Mouse (Mus musculus): Measurements from ENCODE around the gene Gm10273. TPM values are rescaled to one million over a fixed set of nuclear protein-coding genes. Genes with fewer than 3 reads are reported as not detected.
A peak's percentile ranks its signal among the peaks of the same experiment; 100 is the strongest.
"Not testable (repeated sequence)": the region's sequence is repeated elsewhere in the genome, so short reads cannot be mapped to it uniquely, and the experiment has no call there.

Gene Gm10273
- total RNA-seq, 2 experiments from 2014 or later: 28.5 to 38.1 TPM

GRCm38 (mm10) chr10:59369426-59369825, 26.0 kb upstream of the Gm10273 start:
- Histone ChIP-seq H3K4me3 (no peak overlapping the region), H3K27ac (no peak overlapping the region)
- DNase-seq (ENCODE audit: low spot score in 2 of 2): no peak
- TF ChIP-seq CTCF (conservative IDR thresholded peaks at IDR 0.05): no peak

- no peak overlapping the region for H3K4me3 ChIP-seq
- DNase-seq (ENCODE audit: low spot score in 2 of 2): no peak
- H3K27ac ChIP-seq: no peak overlapping the region
- no peak for TF ChIP-seq CTCF (conservative IDR thresholded peaks at IDR 0.05)
Measured at GRCm38 (mm10) chr10:59377906-59378305, 17.5 kb upstream of the Gm10273 start.

GRCm38 (mm10) chr10:59378728-59379127, 16.7 kb upstream of the Gm10273 start:
- no peak for DNase-seq (ENCODE audit: low spot score in 2 of 2)
- peak; percentile 58 for TF ChIP-seq CTCF (conservative IDR thresholded peaks at IDR 0.05)
- no peak overlapping the region for H3K4me3 ChIP-seq
- no peak overlapping the region for H3K27ac ChIP-seq

- no peak for TF ChIP-seq CTCF (conservative IDR thresholded peaks at IDR 0.05)
- no peak for DNase-seq (ENCODE audit: low spot score in 2 of 2)
- no peak overlapping the region for H3K4me3 ChIP-seq
- no peak overlapping the region for H3K27ac ChIP-seq
Measured at GRCm38 (mm10) chr10:59379927-59380326, 15.5 kb upstream of the Gm10273 start.

- DNase-seq (ENCODE audit: low spot score in 2 of 2): no peak
- H3K27ac ChIP-seq: no peak overlapping the region
- H3K4me3 ChIP-seq: no peak overlapping the region
- no peak for TF ChIP-seq CTCF (conservative IDR thresholded peaks at IDR 0.05)
Measured at GRCm38 (mm10) chr10:59380411-59380821, 15.0 kb upstream of the Gm10273 start.

- H3K27ac ChIP-seq; DNase-seq (ENCODE audit: low spot score in 2 of 2); H3K4me3 ChIP-seq: not testable (repeated sequence)
Measured at GRCm38 (mm10) chr10:59381563-59381962, 13.9 kb upstream of the Gm10273 start.

- peak overlapping the region; percentile 37; the same call in 1 of the 2 replicates for H3K27ac ChIP-seq
- no peak overlapping the region for H3K4me3 ChIP-seq
- no peak for TF ChIP-seq CTCF (conservative IDR thresholded peaks at IDR 0.05)
- DNase-seq (ENCODE audit: low spot score in 2 of 2): peak; percentile 54 to 57
Measured at GRCm38 (mm10) chr10:59386951-59387350, 8.5 kb upstream of the Gm10273 start.

GRCm38 (mm10) chr10:59389652-59390051, 5.8 kb upstream of the Gm10273 start:
- no peak for DNase-seq (ENCODE audit: low spot score in 2 of 2)
- Histone ChIP-seq H3K27ac (no peak overlapping the region), H3K4me3 (no peak overlapping the region)
- no peak for TF ChIP-seq CTCF (conservative IDR thresholded peaks at IDR 0.05)

GRCm38 (mm10) chr10:59391907-59392306, 3.5 kb upstream of the Gm10273 start:
- no peak for DNase-seq (ENCODE audit: low spot score in 2 of 2)
- Histone ChIP-seq H3K27ac (no peak overlapping the region), H3K4me3 (no peak overlapping the region)
- no peak for TF ChIP-seq CTCF (conservative IDR thresholded peaks at IDR 0.05)

- no peak within 1 kb of the TSS for H3K27ac ChIP-seq
- H3K4me3 ChIP-seq: no peak within 1 kb of the TSS
- TF ChIP-seq CTCF (conservative IDR thresholded peaks at IDR 0.05): no peak
- DNase-seq (ENCODE audit: low spot score in 2 of 2): no peak
Measured at GRCm38 (mm10) chr10:59402899-59403792, 7.7 kb downstream of the Gm10273 start, which contains the start of gene Pla2g12b. Pla2g12b (plus strand) TSS chr10:59403660.

GRCm38 (mm10) chr10:59403793-59404149, 8.3 kb downstream of the Gm10273 start:
- Histone ChIP-seq H3K27ac (no peak overlapping the region), H3K4me3 (no peak overlapping the region)
- no peak for DNase-seq (ENCODE audit: low spot score in 2 of 2)
- TF ChIP-seq CTCF (conservative IDR thresholded peaks at IDR 0.05): no peak

- DNase-seq (ENCODE audit: low spot score in 2 of 2): no peak
- Histone ChIP-seq H3K4me3 (no peak overlapping the region), H3K27ac (no peak overlapping the region)
- TF ChIP-seq CTCF (conservative IDR thresholded peaks at IDR 0.05): no peak
Measured at GRCm38 (mm10) chr10:59408499-59408898, 13.1 kb downstream of the Gm10273 start.

GRCm38 (mm10) chr10:59410264-59410663, 14.8 kb downstream of the Gm10273 start:
- Histone ChIP-seq H3K27ac (no peak overlapping the region), H3K4me3 (no peak overlapping the region)
- DNase-seq (ENCODE audit: low spot score in 2 of 2): no peak
- TF ChIP-seq CTCF (conservative IDR thresholded peaks at IDR 0.05): no peak

GRCm38 (mm10) chr10:59413711-59414110, 18.3 kb downstream of the Gm10273 start:
- Histone ChIP-seq H3K4me3 (no peak overlapping the region), H3K27ac (no peak overlapping the region)
- DNase-seq (ENCODE audit: low spot score in 2 of 2): no peak
- peak; percentile 43 for TF ChIP-seq CTCF (conservative IDR thresholded peaks at IDR 0.05)

Data from layer of hippocampus, adult 2 months (tissue).